Comparison of ENCODE assay signal across 17 mouse cellular contexts in the genomic region with DNA sequence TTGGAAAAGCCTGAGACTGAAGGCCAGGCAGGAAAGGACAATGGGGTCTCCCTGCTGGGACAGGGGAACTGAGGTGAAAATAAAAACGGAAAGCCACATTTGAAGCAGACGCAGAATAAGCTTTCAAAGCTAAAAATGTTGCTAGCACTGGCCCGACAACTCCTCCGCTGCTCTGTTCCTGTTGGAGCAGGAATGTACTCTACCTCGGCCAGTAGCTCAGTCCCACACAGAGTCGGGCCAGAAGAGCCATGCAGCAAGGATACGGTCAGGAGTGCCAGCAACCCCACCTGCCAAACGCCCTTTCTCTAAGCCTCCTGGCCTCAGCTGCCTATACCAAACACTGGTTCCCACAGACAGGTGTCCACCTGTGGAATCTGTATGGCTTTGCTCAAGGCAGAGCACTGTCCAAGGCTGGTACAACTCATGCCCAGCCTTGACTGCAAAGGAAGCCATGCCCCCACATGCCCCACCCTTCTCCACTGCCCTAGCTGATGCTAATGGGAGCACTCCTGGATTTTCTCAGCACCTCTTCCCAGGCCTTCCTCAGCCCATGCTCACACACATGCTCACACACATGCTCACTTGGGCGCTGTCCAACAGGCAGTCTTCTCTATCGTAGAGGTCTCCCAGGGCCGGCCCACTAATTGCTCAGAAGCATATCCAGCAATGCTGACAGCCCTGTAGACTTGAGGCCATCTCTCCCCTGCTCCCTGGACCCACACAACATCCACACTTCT.
A peak's percentile ranks its signal among the peaks of the same experiment; 100 is the strongest.
DNase-seq lines count a peak whose midpoint lies in the region; ATAC-seq lines count a peak whose summit lies in the region.
"Had no signal": no experiment of that assay in that cellular context is flagged by ENCODE, and none has a peak within 500 bp of the region (broad histone marks: within the 10 kb centered on the region; RNA-seq: fewer than 3 reads in every experiment).

No protein-coding gene starts in this region.

- no peaks in the 10 kb centered on the region for H3K4me1 ChIP-seq in embryonic facial prominence, embryonic 14.5 days (ENCODE audit: control insufficient read depth, insufficient read depth, low read length)
- H3K4me1 ChIP-seq in embryonic facial prominence, embryonic 10.5 days = no peaks in the 10 kb centered on the region
- peaks cover 1% of the 10 kb centered on the region; the same call in 1 of the 2 replicates for H3K4me1 ChIP-seq in midbrain, embryonic 16.5 days (ENCODE audit: control insufficient read depth, insufficient read depth, low read length)
- H3K4me1 ChIP-seq: hindbrain, embryonic 12.5 days; liver, embryonic 13.5 days had no signal

- H3K9me3 ChIP-seq in embryonic facial prominence, embryonic 14.5 days (ENCODE audit: control insufficient read depth, low read length) = no peaks in the 10 kb centered on the region
- no peaks in the 10 kb centered on the region for H3K9me3 ChIP-seq in embryonic facial prominence, embryonic 10.5 days
- H3K9me3 ChIP-seq in midbrain, embryonic 16.5 days (replicated peaks; ENCODE audit: control insufficient read depth, low read length, poor library complexity, severe bottlenecking) = no peaks in the 10 kb centered on the region
- H3K9me3 ChIP-seq: hindbrain, embryonic 12.5 days; liver, embryonic 13.5 days had no signal

- ATAC-seq in embryonic facial prominence, embryonic 14.5 days (ENCODE audit: low read depth) = no peak
- no peak for ATAC-seq in midbrain, embryonic 16.5 days
- ATAC-seq: lung, postnatal 0 days had no signal

- no peak overlapping the region for H3K27ac ChIP-seq in embryonic facial prominence, embryonic 14.5 days (replicated peaks; ENCODE audit: low read depth, low read length)
- no peak overlapping the region for H3K27ac ChIP-seq in embryonic facial prominence, embryonic 10.5 days (replicated peaks)
- H3K27ac ChIP-seq in midbrain, embryonic 16.5 days (ENCODE audit: low read length) = no peak overlapping the region
- H3K27ac ChIP-seq: gastrocnemius, adult 2 months; hindbrain, embryonic 12.5 days; liver, embryonic 13.5 days had no signal

- WGBS in embryonic facial prominence, embryonic 14.5 days = 65% methylated on average over 10 of the region's 11 CpGs
- WGBS in embryonic facial prominence, embryonic 10.5 days = 76% methylated on average over 11 of the region's 11 CpGs
- 71% methylated on average over 11 of the region's 11 CpGs for WGBS in midbrain, embryonic 16.5 days

- H3K36me3 ChIP-seq in embryonic facial prominence, embryonic 14.5 days (ENCODE audit: control insufficient read depth, insufficient read depth, low read length) = no peaks in the 10 kb centered on the region
- H3K36me3 ChIP-seq in embryonic facial prominence, embryonic 10.5 days (replicated peaks) = no peaks in the 10 kb centered on the region
- no peaks in the 10 kb centered on the region for H3K36me3 ChIP-seq in midbrain, embryonic 16.5 days (ENCODE audit: control insufficient read depth, insufficient read depth, low read length)
- H3K36me3 ChIP-seq: hindbrain, embryonic 12.5 days; liver, embryonic 13.5 days had no signal

- no peak overlapping the region for H3K4me2 ChIP-seq in embryonic facial prominence, embryonic 14.5 days (ENCODE audit: low read depth, low read length)
- no peak overlapping the region for H3K4me2 ChIP-seq in midbrain, embryonic 16.5 days (ENCODE audit: low read length)
- H3K4me2 ChIP-seq: hindbrain, embryonic 12.5 days; liver, embryonic 13.5 days had no signal

- intact Hi-C loops in left cerebral cortex, postnatal 4 days (cut with DNase I) = no loop called here

- H3K9ac ChIP-seq in embryonic facial prominence, embryonic 14.5 days (ENCODE audit: low read depth, low read length) = no peak overlapping the region
- no peak overlapping the region for H3K9ac ChIP-seq in midbrain, embryonic 16.5 days (ENCODE audit: low read depth, low read length)
- H3K9ac ChIP-seq: hindbrain, embryonic 12.5 days; liver, embryonic 13.5 days had no signal

- peak; percentile 29 for DNase-seq in embryonic facial prominence, embryonic 14.5 days (ENCODE audit: low spot score)
- no peak for DNase-seq in embryonic facial prominence, embryonic 10.5 days (ENCODE audit: low spot score)
- peak; percentile 42 for DNase-seq in layer of hippocampus, adult 11-12 months (ENCODE audit: low spot score)
- DNase-seq in layer of hippocampus, adult 9-10 months (ENCODE audit: low spot score) = no peak
- DNase-seq in right cerebral cortex, postnatal 10 days (ENCODE audit: low spot score in 2 of 2) = peak; percentile 74 to 77
- DNase-seq in right cerebral cortex, adult 2 months (ENCODE audit: low spot score in 2 of 2) = no peak
- DNase-seq in left cerebral cortex, postnatal 4 days = peak; percentile 86
- DNase-seq: B cell, adult 2 months; gastrocnemius, adult 2 months; heart, adult 11 months; kidney, adult 18-20 months; kidney, postnatal 14 days; liver, embryonic 13.5 days; thymus, adult 2 months had no signal

- no peak overlapping the region for H3K4me3 ChIP-seq in embryonic facial prominence, embryonic 14.5 days (ENCODE audit: low read depth, low read length)
- no peak overlapping the region for H3K4me3 ChIP-seq in embryonic facial prominence, embryonic 10.5 days
- no peak overlapping the region for H3K4me3 ChIP-seq in midbrain, embryonic 16.5 days (ENCODE audit: low read depth, low read length)
- H3K4me3 ChIP-seq: gastrocnemius, adult 2 months; hindbrain, embryonic 12.5 days; liver, embryonic 13.5 days had no signal

- H3K27me3 ChIP-seq in embryonic facial prominence, embryonic 14.5 days (replicated peaks; ENCODE audit: control insufficient read depth, insufficient read depth, low read length) = no peaks in the 10 kb centered on the region
- H3K27me3 ChIP-seq in embryonic facial prominence, embryonic 10.5 days (replicated peaks; ENCODE audit: low read depth, poor library complexity, severe bottlenecking) = no peaks in the 10 kb centered on the region; the same call in 1 of the 2 replicates
- peaks cover 3% of the 10 kb centered on the region; the same call in 1 of the 2 replicates for H3K27me3 ChIP-seq in midbrain, embryonic 16.5 days (ENCODE audit: control insufficient read depth, insufficient read depth, low read depth, low read length)
- H3K27me3 ChIP-seq: liver, embryonic 13.5 days had no signal

Comparison
In these comparisons a context has a peak if more than half of its experiments do, and no peak if none do; other contexts are left out.
1. DNase-seq: peak in embryonic facial prominence, embryonic 14.5 days (single experiment), layer of hippocampus, adult 11-12 months (single experiment), right cerebral cortex, postnatal 10 days (2 of 2) and left cerebral cortex, postnatal 4 days (single experiment); none in embryonic facial prominence, embryonic 10.5 days (single experiment), layer of hippocampus, adult 9-10 months (single experiment) and right cerebral cortex, adult 2 months (0 of 2).